Mouse (Mus musculus): Measurements from ENCODE around the gene Thbs3.

- no peak for TF ChIP-seq CTCF (IDR thresholded peaks at IDR 0.05; ENCODE audit: low read depth)
- TF ChIP-seq EP300 (IDR thresholded peaks at IDR 0.05; ENCODE audit: low read depth), result no peak
Observed at GRCm38 (mm10) chr3:89225918-89226317, 10.9 kb downstream of the Thbs3 start.

Measured in liver, embryonic 14.5 days (tissue).